Mouse (Mus musculus) right cerebral cortex, postnatal 14 days (tissue): ENCODE data around the gene Mark3.
A peak's percentile ranks its signal among the peaks of the same experiment; 100 is the strongest.

Experiments used
- DNase-seq: peaks from one replicate; pipeline ENCODE4 v3.0.0; 2022

The Mark3 gene

DNA sequence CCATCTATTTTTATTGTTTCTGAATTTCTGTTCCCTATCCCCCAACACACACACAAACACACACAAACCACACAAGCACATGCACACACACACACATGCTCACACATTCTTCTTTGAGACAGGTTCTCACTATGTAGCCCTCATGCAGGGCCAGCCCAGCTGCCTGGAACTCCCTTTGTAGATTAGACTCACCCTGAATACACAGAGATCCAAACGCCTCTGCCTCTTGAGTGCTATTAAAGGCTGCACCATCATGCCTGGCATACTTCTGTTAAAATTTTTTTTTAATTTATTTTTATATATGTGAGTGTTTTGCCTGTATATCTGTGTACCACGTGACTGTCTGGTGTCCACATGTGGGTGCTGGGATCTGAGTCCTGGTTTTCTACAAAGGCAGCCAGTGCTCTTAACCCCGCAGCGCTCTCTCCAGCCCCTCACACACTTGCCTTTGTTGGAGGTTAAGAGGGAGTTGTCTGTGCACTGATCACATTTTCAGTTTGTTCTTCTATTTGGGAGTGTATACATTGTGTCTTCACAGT is 12.0 kb upstream of the Mark3 start:
- no peak for DNase-seq

DNA sequence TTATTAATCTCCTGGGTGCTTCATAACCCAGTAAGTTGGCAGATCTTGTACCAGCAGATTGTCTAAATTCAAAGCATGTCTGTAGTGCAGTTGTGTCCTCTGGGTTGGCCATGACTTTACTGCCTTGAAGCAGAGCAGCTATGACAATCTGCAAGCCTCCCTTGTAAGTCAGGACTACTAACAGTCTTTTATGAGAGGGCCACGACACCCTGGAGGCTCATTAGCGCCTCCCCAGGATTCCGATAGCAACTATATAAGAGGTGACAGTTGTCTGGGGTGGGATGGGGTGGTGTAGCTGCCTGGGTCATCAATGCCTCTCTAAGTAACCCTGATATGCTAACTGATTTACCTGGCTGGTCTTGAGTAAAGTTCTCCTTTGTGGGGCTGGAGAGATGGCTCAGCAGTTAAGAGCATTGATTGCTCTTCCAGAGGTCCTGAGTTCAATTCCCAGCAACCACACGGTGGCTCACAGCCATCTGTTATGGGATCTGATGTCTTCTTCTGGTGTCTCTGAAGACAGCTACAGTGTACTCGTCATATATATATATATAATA is 11.2 kb upstream of the Mark3 start:
- no peak for DNase-seq

DNA sequence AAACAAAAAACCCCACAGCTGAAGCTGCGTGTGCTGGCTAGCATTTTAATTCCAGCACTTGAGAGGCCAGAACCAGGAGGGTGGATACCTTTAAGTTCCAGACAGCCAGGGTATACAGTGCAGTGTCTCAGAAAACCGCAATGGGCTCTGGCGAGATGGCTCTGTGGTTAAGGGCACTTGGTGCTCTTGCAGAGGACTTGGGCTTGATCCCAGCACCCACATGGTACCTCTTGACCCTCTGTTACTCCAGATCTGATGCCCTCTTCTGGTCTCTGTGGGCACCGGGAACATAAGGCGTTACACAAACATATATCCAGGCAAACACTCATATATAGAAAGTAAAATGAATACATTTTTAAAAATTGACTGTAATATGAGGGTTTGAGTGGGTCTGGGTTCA is 9.0 kb upstream of the Mark3 start:
- no peak for DNase-seq

DNA sequence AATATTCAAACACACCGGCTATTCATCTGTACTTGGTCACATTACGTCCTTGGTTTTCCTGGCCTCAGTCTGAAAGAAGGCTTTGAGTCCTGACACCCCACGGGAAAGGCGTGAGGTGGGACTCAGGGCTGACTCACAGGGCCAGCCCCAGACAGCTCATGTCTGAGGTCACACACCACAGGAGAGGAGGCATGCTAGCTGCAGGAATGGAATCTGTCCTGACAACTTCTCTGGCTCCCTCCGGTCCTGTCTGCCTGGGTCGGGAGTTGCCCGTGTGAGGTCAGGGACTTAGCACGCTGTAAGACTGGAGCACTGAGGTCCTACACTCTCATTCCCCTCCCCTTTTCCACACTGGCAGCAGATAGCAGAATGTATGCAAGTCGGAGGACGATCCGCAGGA is 5.5 kb upstream of the Mark3 start:
- DNase-seq = no peak

DNA sequence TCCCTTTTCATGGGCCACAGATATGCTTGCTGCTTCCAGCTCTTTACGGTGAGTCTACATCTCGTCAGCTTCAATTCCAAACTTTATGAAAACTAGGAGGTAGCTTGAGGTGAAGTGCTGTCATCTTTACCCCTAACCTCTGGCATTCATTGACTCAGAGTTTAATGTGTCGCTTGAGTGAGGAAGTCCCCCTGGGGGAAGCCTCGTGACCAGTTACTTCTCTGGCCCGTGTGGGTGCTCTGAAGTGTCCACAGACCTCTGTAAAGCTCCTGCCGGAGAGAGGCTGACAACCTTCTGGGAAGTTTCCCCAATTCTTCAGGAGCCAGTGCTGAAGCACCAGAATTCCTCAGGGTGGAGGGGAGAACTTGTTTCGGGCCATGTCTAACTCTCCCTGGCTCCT is 1.9 kb upstream of the Mark3 start:
- no peak for DNase-seq

DNA sequence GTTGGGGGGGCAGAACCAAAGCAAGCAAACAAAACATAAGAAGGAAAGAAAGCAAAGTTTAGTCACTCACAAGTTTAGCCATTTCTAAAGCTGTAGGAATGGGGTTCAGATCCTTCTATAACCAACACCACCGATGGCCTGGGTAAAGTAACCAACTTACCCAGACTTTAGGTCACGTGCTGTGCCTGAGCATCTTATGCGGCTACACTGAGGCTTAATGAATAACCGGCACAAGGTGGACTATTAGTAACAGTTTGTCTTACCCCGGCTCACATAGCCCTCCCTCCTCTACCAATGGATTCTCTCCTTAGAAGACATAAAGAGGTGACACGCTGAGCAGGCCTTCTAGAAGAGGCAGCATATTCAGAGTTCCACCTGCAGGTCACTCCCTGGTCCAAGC is 1.0 kb upstream of the Mark3 start:
- DNase-seq = no peak

DNA sequence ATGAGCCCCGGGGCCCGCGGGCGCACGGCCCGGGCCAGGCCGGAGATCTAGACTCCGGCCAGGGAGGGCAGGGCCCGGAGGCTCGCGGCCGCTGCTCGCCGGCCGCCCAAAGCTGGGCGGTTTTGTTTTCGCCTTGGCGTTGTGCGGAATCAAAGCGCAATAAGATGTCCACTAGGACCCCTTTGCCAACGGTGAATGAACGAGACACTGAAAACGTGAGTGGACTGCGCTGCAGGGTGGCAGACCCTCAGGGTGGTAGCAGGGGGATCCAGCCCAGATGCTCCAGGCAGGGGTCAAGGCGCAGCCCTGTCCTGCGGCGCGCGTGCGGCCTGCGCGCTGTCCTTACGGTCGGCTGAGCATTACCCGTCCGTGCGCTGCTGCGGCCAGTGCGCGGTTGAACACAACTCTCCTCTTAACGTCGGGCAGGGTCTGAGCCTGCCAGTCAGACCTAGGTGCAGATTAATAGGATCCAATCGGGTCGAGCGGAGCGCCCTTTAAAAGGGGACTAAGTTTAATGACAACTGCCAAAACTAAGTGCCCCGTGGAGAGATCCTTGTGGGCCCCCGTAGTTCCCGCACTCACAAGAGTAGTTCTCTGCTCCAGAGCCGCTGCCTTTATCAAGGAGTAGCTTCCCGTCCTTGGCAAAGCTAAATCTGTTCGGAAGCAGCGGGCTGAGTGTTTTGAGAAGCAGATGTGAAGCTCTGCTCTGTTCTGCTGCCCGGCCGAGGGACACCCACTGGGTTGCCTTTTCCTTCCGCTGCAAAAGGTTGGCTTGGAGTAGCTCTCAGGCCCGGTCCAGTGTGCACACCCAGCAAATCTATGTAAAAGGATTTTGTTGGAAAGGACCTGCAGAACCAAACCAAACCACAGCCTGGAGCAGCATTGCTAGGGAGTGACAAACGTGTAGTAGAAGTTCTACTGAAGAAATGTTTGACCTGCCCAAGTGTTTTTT is 840 bp downstream of the Mark3 start:
- peak; percentile 22 for DNase-seq

DNA sequence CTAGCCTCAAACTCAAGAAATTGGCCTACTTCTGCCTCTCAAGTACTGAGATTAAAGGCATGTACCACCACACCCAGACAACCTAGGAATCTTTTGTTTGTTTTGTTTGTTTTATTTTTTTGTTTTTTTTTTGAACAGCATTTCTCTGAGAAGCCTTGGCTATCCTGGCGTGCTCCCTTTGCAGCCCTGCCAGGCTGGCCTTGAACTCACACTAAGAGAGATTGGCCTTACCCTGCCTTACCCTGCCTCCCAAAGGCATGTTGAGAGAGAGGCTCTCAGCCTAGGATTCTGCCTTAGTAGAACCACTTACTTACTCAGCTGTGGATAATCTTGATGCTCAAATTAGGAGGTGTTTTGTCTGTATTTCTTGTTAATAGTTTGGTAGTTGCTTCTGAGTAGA is 8.7 kb downstream of the Mark3 start:
- no peak for DNase-seq

DNA sequence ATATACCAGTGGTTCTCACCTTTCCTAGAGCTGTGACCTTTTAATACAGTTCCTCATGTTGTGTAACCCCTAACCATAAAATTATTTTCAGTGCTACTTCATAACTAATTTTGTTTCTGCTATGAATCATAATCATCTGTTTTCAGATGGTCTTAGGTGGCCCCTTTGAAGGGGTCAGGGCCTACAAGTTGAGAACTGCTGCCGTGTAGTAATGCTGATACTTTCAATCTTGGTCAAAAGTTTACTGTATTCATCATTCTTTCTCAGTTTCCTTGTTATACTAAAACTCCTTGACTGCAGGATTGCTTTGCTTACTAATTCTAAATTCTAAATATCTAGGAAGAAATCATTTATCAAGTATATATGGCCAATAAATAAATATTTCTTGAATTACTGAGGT is 10.1 kb downstream of the Mark3 start:
- no peak for DNase-seq

DNA sequence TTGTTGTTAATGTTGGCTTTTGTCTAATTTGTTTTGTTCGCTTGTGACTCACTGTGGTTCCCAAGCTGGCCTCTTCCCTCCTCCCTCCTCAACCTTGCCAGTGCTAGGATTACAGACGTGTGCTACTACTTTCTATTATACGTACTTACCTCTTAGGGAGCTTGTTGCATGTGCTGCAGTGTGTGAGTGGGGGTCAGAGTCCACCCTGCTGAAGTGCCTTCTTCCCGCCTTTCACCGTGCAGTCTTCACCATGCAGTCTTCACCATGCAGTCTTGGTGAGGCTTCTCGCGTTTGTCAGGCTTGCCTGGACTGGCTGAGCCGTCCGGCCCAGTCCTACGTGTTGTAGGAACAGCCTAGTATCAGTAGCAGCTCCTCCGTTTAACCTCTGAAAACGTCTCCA is 12.9 kb downstream of the Mark3 start:
- DNase-seq = no peak

DNA sequence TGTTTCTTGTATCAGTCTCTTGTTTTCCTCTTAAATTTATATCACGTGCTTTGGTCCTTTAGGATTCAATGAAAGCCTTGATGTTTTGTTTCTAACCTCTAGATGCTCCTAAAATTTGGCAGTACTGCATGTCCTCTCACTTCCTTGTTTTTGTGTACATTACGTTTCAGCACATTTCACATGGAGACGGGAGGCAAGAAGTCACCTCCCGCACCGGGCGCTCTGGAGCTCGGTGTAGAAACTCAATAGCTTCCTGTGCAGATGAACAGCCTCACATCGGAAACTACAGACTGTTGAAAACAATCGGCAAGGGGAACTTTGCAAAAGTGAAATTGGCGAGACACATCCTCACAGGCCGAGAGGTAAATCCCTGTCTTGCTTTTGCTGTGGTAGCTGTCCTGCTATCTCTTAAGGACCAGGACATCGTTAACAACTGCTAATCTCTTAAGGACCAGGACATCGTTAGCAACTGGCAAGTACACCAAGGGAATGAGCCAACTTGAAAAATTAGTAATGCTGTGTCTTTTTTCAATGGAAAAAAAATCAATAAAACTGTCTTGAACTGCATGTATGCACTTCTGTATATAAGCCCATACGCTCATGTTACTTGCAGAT is 18.2 kb downstream of the Mark3 start:
- DNase-seq = no peak

DNA sequence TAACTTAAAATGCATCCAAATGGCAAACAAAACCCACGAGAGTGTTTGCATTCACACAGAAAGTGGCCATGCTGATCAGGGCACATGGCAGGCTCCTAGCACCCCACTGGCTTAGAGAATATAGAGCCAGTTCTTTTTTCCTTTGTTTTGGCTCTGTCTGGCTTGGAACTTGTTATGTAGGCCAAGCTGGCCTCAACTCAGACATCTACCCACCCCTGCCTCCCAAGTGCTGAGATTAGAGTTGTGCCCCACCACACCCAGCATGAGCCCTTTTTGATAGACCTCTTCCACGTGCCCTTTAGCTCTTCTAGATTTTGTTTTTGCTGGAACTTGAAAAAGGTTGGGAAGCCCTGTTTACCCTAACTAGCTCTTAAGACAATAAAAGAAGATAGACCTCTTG is 19.5 kb downstream of the Mark3 start:
- no peak for DNase-seq

DNA sequence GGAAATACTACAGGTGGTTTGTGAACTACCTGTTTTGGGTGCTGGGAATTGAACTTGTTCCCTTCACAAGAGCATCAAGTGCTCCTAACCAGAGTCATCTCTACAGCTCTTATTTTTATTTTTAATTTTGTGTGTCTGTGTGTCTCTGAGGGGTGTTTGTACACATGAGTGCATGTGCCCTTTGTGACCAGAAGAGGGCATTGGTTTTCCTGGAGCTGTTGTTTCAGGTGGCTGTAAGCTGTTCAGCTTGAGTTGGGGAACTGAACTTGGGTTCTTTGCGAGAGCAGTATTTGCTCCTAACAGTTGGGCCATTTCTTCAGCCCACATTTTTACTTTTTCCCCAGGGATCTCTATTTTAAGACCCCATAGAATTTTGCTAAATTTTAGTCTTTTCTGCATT is 23.0 kb downstream of the Mark3 start:
- DNase-seq = no peak

DNA sequence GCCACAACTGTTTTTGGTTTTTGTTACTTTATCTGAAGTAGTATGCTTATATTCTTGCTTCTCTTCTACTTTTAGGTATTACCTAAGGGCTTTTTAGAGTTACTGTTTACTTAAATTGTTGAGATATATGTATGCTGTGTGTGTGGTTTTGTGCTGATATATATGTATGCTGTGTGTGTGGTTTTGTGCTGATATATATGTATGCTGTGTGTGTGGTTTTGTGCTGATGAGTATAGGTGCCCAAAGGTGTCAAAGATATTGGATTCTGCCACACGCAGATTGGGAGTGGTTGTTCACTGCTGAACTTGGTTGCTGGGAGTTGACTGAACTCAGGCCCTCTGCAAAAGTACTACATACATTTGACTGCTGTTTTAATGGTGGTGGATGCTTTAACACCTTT is 24.6 kb downstream of the Mark3 start:
- no peak for DNase-seq

DNA sequence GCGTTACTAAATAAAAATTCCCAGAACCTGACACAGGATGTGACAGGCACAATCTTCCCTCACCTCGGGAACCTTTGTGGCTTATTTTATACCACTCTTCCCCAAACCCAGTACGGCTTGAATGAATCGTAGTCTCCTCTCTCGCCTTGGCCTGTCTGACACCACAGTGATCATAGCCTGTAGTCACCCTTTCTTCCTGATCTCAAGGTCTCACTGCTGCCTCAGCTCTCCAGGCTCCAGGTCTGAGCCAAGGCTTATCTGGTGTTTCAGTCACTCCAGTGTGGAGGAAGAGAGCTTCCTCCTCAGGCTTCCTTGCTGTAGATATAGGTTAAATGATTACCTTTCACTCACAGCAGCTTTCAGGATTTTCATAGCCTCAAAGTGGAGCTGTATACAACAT is 25.3 kb downstream of the Mark3 start:
- DNase-seq = no peak

DNA sequence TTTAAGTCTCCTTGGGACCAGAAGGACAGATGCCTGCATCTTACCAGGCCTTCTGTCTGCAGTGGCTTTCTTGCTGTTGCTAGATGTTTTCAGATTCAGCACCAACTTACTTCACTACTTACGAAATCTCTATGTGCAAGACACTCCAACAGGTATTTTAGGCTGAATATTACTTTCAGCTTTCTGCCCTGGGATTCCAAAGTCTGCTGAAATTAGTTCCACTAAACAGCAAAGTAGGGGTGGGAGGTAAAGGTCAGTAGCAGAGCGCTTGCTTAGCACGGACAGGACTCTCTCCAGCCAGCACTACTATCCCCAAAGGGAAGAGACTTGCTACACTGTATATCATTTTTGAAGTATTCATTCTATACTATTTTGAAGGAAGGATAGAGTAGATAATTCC is 29.5 kb downstream of the Mark3 start:
- no peak for DNase-seq

DNA sequence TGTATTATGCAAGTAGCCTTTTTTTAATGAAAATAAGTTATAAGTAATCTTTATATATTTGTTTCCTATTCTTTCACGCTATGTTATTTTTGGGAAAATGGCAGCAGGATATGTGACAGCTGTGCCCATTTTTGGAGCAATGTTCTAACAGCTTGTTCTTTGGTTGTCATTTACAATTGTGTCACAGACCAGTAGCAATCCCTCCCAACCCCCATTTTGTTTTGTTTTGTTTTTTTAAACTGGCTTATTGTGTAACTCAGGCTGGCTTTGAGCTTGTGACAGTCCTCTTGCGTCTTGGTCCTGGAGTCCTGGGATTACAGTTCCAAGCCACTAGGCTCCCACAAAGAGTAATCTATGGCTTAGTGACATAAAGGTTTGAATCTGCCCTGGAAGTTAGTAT is 31.3 kb downstream of the Mark3 start:
- DNase-seq = no peak

DNA sequence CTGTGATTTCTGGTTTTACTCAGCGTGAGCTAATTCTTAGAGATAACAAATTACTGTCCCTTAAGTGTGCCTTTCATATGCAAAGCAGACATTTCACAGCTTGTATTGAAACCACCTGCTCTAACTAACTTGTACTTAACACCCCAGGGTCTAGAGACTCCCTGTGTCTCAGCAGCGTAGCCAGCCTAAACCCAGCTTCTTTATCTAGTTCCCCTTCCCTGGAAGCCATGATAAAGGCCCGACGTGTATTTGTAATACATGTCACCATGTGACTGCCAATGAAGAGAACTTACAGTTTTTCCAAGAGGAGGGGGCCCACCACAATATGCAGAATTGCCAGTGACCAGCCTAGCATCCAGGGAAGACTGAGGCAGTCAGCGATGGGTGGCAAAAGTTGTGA is 33.7 kb downstream of the Mark3 start:
- no peak for DNase-seq

DNA sequence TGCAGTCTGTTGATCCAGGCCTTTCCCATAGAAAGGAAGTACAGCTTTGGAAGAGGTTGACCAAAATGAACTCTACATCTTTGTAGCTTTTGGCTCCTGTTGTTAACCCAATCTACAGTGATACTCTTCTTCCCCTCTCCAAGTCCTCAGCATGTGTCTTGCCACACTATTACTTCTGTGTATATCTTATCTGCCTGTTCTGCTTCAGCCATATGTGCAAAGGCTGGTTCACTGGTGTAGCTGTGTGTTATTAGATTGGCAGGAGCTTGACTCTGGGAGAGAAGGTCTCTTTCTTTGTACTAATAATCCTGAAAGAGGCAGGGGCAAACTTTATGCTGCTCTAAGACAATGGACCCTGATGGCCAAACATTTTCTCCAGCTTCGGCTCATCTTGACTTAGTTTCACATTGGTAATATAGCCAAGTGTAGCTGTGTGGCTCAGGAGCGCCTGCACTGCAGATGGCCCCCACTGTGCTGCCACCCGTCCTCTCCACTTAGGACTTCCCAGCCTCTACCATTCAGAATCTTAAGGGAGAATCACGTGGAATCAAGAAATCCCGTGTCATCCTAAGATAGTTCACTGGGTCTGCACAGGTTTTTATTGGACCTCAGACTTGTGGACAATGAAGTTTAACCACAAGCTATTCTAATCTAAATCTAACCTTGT is 40.3 kb downstream of the Mark3 start:
- no peak for DNase-seq

DNA sequence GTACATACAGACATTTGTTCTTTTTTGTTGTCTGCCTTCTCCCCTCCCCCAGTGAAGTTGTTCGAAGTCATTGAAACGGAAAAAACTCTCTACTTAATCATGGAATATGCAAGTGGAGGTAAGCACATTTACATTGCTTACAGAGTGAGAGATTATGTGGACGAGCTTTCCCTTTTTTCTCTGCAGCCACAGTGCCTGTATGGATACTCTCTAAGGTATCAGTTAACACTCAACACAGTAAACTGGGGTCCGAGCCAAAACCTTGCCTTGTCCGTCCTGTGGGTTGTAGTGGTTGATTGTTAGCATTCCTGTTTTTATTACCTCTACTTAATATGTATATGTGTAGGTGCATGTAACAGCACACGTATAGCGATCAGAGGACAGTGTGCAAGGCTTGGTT is 43.9 kb downstream of the Mark3 start:
- no peak for DNase-seq

DNA sequence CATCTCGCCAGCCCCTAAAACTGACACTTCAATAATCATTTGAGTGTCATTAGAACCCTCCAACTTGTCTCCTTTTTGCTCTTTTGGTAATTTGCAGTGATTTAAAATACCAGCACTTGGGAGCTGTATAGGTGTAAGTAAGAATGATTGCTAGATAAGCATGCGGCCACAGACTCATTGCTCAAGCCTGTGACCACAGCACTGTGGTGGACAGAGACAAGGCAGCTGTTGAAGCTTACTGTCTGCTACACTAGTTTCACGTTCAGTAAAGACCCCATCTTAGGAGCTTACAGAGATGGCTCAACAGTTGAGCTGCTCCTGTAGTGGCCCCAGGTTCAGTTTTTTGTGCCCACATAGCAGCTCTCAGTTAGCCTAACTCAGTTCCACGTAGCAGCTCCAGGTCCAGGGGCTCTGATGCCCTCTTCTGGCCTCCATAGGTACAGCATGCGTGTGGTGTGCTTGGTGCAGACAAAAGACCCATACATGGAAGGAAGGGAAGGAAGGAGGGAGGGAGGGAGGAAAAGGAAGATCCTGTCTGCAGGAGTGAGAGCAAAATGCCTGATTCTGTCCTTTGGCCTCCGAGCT is 73.8 kb downstream of the Mark3 start:
- DNase-seq = peak; percentile 59

DNA sequence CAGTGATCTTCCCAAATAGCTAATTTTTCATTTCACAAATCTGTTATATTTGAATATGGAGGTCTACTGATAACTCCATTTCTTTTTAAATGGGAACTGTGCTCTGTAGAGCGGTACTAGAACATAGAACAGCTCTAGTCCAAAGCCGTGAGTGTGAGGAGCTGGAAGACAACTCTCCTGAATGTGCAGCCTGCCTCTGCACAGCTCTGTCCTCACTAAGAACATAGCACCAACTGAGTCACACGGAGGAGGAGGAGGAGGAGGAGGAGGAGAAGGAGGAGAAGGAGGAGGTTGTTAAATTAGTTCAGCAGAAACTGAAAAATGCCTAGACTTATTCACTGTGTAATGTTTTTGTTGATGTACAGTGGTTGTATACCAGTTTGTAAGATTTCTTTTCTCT is 78.6 kb downstream of the Mark3 start:
- DNase-seq = no peak

DNA sequence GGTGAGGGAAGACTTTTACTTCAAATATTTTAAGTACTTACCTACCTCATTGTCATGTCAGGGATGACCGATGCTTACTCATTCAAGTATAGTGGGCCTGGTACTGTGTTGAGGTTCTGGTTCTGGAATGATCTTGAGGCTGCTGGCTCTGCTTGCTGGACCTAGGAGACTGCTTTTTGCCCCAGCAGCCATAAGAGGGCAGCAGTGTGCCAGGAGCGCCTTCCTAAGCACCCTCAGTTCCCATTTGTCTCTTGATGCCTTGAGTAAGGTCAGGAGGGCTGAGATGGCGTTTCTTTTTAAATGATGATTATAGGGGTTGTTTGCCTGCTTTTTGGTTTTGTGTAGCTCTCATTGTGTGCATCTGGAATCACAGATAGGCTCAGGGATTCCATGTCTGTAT is 79.1 kb downstream of the Mark3 start:
- peak; percentile 74 for DNase-seq
